Mouse (Mus musculus) heart, postnatal 0 days (tissue): ENCODE data around the gene Mgat5b.

ENCODE experiments used
- CTCF ChIP-seq: IDR thresholded peaks from 2 replicates; pipeline ENCODE4 v1.5.1; 2016; ENCODE audit warnings: antibody characterized with exemption, control low read depth, low read depth
- EP300 ChIP-seq: IDR thresholded peaks from 2 replicates; pipeline ENCODE4 v1.6.1; 2016; ENCODE audit warnings: antibody characterized with exemption, low read depth

GRCm38 (mm10) chr11:116895402-116895801 lies 23.3 kb upstream of the Mgat5b start:
- TF ChIP-seq CTCF (no peak), EP300 (no peak)
